Mouse (Mus musculus) frontal cortex, adult (tissue): ENCODE measurements around the gene Endod1.

Experiments
- ATAC-seq: cut with Nextera tagmentation; 2 replicates; pipeline ENCODE4 v1.9.2; 2017; ENCODE audit warnings: mild to moderate bottlenecking, moderate library complexity, mixed read lengths; ENCODE audit not compliant: low TSS enrichment

Gene Endod1

DNA sequence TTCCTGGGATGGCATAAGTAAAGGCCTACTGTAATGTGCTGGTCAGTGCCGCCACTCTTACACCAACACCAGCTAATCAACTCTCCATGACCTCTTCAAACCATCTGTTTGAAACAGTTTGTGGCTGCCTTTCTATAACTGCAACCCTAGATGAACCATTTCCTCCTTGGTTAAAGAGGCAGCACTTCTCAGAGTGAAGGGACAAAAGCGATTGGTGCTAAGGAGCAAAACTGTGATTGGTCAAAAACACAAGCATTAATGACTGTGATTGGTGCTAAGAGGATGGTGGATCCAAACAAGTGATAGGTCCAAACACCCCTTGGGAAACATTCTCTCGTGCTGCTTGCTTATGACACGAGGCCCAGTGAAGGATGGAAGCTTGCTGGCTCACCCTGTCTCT, 45.5 kb downstream of the Endod1 start:
- no peak for ATAC-seq

DNA sequence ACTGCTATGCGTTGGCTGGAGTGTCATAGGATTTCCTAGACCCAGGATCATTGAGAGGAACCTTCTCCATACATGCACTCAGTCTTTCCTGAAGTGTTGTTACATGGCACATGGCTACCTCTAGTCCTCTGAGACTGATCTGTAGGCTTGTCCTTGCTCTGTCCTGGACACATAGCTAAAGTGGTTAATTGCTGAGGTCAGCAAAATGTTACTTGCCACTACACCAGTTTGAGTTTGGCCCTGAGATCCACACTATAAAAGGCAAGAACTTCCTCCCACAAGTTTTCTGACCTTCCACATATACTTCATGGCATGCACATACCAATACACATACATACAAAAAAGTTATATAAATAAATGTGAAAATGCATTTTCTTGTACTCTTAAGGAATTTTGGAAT, 64.7 kb downstream of the Endod1 start:
- ATAC-seq: no peak

DNA sequence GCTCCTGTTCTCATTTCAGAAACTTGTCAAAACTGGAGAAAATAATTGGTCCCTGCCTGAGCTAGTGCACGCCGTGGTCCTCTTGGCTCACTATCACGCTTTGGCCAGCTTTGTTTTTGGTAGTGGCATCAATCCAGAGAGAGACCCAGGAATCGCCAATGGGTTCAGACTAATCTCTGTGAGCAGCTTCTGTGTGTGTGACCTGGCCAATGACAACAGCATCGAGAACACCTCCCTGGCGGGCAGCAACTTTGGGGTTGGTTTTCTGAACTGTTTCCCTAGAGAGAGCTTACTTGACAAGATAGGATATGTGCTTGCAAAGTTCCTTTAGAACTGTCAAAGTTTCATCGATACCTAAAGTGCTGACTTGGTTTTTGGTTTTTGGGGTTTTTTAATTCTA, 66.8 kb downstream of the Endod1 start:
- ATAC-seq: no peak

DNA sequence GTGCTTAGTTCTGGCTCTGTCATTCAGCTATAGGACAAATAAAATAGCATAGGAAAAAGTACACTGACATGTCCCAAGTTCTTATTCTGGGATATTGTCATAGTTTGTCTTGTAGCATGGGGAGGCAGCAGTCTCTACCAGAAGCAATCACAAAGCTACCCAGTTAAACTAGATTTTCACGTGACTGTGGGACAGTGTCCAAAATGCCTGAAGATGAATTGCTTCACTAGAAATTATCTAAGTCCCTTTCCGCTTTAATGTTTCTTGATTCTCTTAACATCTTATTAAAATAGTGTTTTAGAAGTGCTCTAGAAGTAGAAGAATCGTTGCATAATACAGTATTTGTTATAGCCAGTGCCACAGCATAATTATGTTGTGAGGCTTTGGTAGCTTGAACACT, 67.3 kb downstream of the Endod1 start:
- ATAC-seq: no peak

DNA sequence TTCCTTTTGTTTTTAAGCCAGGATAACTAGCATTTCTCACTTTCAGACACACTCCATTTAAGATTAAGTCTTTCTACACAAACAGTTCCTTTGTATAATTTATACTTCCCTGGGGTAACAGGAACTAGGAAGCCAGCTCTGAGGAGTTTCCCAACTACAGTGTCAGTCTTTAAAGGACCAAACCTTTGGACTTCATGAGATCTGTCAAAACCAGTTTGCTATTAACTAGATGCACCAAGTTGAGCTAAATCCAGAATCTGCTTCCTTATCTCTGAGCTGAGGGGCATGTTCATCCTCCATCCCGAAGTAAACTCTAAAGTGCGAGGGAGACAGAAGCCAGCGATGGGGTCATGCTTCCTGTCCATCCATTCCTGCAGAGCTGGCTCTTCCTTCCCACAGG, 74.0 kb downstream of the Endod1 start:
- ATAC-seq: no peak

DNA sequence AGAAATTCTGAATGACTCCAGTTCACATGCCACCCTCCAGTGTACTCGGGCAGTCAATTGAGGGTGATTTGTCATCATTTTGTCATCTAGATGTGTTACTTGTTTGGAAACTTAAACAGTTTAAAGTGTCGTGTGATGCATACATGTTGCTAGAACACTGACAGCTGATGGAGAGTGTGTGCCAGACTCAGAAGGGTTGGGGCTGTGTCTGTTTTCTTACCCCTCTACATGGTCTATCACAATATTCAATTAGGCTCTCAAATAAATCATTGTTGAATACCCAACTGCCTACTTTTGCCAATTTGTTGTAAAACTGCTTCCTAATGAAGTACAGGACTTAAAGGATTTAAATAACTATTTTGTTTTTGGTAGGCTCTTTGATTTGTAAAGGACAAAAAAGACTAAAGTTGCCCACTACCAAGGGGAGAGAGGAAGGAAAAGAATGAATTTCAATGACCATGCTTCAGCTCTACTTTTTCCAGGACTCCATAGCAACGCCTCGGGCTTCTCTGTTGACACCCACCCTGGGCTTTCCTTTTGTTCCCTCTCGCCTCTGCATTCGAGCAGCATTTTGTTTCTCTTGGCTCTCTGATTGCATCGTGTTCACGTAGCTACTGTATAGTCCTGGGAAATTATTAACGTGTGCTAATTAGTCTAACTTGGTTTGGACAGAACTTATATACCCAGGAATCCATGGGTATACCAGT, 76.9 kb downstream of the Endod1 start:
- no peak for ATAC-seq
